Mouse (Mus musculus) heart, embryonic 11.5 days (tissue): ENCODE data around the gene Trim69. TPM values are rescaled to one million over a fixed set of nuclear protein-coding genes. Genes with fewer than 3 reads are reported as not detected.

Experiments
- polyA plus RNA-seq: library from polyadenylated mRNA; unstranded; fragments of >200 nt; fragmentation: Nextera tagmentation; extraction: Ambion mirVana; gene quantifications from 2 replicates; pipeline ENCODE4 v1.2.1, GENCODE M21; 2014

The Trim69 gene
- polyA plus RNA-seq, 1 experiment from 2014 or later: 0.14 TPM

Other genes starting within 250 kb of the Trim69 start
- 40.8 and 43.9 TPM in 2 replicates for gene Ctdspl2, start 204.7 kb upstream of the Trim69 start, polyA plus RNA-seq
- gene Mageb3, start 204.6 kb upstream of the Trim69 start, polyA plus RNA-seq: 0.09 TPM in 1 of 2 replicates, not detected in the other
- 13.9 and 15.9 TPM in 2 replicates for gene Eif3j1, start 132.2 kb upstream of the Trim69 start, polyA plus RNA-seq
- 7.0 and 7.7 TPM in 2 replicates for gene Spg11, start 42.3 kb upstream of the Trim69 start, polyA plus RNA-seq
- 224 and 240 TPM in 2 replicates for gene B2m, start 13.0 kb upstream of the Trim69 start, polyA plus RNA-seq
- gene Patl2, start 25.5 kb downstream of the Trim69 start, polyA plus RNA-seq: not detected in 2 replicates
- not detected in 2 replicates for gene Terb2, start 25.6 kb downstream of the Trim69 start, polyA plus RNA-seq
- gene Sord, start 74.0 kb downstream of the Trim69 start, polyA plus RNA-seq: 45.0 and 49.8 TPM in 2 replicates
- gene Duox2, start 137.7 kb downstream of the Trim69 start, polyA plus RNA-seq: 0.04 TPM in 1 of 2 replicates, not detected in the other
- not detected in 2 replicates for gene Duoxa2, start 138.2 kb downstream of the Trim69 start, polyA plus RNA-seq
- not detected in 2 replicates for gene Duoxa1, start 153.0 kb downstream of the Trim69 start, polyA plus RNA-seq
- not detected in 2 replicates for gene Duox1, start 155.0 kb downstream of the Trim69 start, polyA plus RNA-seq
- 3.7 and 3.8 TPM in 2 replicates for gene Shf, start 208.5 kb downstream of the Trim69 start, polyA plus RNA-seq